Mouse (Mus musculus) forebrain, embryonic 14.5 days (tissue): Measurements from ENCODE around the gene Bpifb1. TPM values are rescaled to one million over a fixed set of nuclear protein-coding genes. Genes with fewer than 3 reads are reported as not detected.

ENCODE experiments used
- ATAC-seq: fragments of 200-750 bp; cut with Nextera tagmentation; 2 replicates; pipeline ENCODE4 v1.8.0; 2017; ENCODE audit warnings: mild to moderate bottlenecking, moderate library complexity
- DNase-seq: peaks from one replicate; pipeline ENCODE4 v3.0.0-alpha.2; 2015; ENCODE audit warnings: low spot score
- H3K27ac ChIP-seq: fragments of 300-500 bp; sonication (generic); 2 replicates; pipeline ENCODE4 v1.5.1; 2014; ENCODE audit warnings: low read depth, mild to moderate bottlenecking, control low read depth, low read length, moderate library complexity
- H3K27me3 ChIP-seq: fragments of 300-500 bp; sonication (generic); replicated peaks from 2 replicates; pipeline ENCODE4 v1.6.1; 2014; ENCODE audit warnings: low read length, control low read depth, mixed read lengths; ENCODE audit not compliant: control insufficient read depth, insufficient read depth
- H3K36me3 ChIP-seq: fragments of 300-500 bp; sonication (generic); 2 replicates; pipeline ENCODE4 v1.6.1; 2014; ENCODE audit warnings: low read length, control low read depth; ENCODE audit not compliant: control insufficient read depth, insufficient read depth
- H3K4me1 ChIP-seq: fragments of 300-500 bp; sonication (generic); 2 replicates; pipeline ENCODE4 v1.6.1; 2014; ENCODE audit warnings: antibody characterized with exemption, low read length, control low read depth; ENCODE audit not compliant: control insufficient read depth, insufficient read depth
- H3K4me2 ChIP-seq: fragments of 300-500 bp; sonication (generic); 2 replicates; pipeline ENCODE4 v1.6.1; 2014; ENCODE audit warnings: mild to moderate bottlenecking, control low read depth, low read length
- H3K4me3 ChIP-seq: fragments of 300-500 bp; sonication (generic); 2 replicates; pipeline ENCODE4 v1.5.1; 2014; ENCODE audit warnings: low read depth, low read length, control low read depth
- H3K9ac ChIP-seq: fragments of 300-500 bp; sonication (generic); 2 replicates; pipeline ENCODE4 v1.6.1; 2014; ENCODE audit warnings: mild to moderate bottlenecking, low read length, control low read depth, moderate library complexity
- H3K9me3 ChIP-seq: fragments of 300-500 bp; sonication (generic); replicated peaks from 2 replicates; pipeline ENCODE4 v1.6.1; 2016; ENCODE audit warnings: low read length, control low read depth, mixed read lengths; ENCODE audit not compliant: control insufficient read depth
- WGBS: fragments of 180-500 bp; shearing (Covaris S2); extraction: QIAGEN DNeasy Blood & Tissue Kit; methylation state at CpG from one replicate; pipeline ENCODE4 v1.1.7; 2014; 5-methylcytosine and 5-hydroxymethylcytosine counted together
- polyA plus RNA-seq: library from polyadenylated mRNA; unstranded; fragments of >200 nt; fragmentation: Nextera tagmentation; extraction: Ambion mirVana; gene quantifications from 2 replicates; pipeline ENCODE4 v1.2.1, GENCODE M21; 2014

Bpifb1 gene
- 0.28 and 0.48 TPM in 2 replicates for polyA plus RNA-seq

GRCm38 (mm10) chr2:154190546-154191258 lies at the start of gene Bpifb1:
Gene Bpifb1 (plus strand): TSS chr2:154190818.
- no peaks in the 10 kb centered on the region for H3K27me3 ChIP-seq
- H3K9ac ChIP-seq: no peak within 1 kb of the TSS
- H3K9me3 ChIP-seq: no peaks in the 10 kb centered on the region
- H3K36me3 ChIP-seq: no peaks in the 10 kb centered on the region
- ATAC-seq (no peak), DNase-seq (no peak)
- H3K4me1 ChIP-seq: no peaks in the 10 kb centered on the region
- 86% methylated on average over 11 of the region's 11 CpGs for WGBS
- no peak within 1 kb of the TSS for H3K4me3 ChIP-seq
- H3K4me2 ChIP-seq: no peak within 1 kb of the TSS
- H3K27ac ChIP-seq: no peak within 1 kb of the TSS

- H3K4me2 ChIP-seq: no peak within 1 kb of the TSS
- H3K9ac ChIP-seq: no peak within 1 kb of the TSS
- no peaks in the 10 kb centered on the region for H3K4me1 ChIP-seq
- no peak within 1 kb of the TSS for H3K4me3 ChIP-seq
- H3K36me3 ChIP-seq: no peaks in the 10 kb centered on the region
- DNase-seq (no peak), ATAC-seq (no peak)
- H3K27me3 ChIP-seq: no peaks in the 10 kb centered on the region
- 81% methylated on average over 4 of the region's 4 CpGs for WGBS
- no peak within 1 kb of the TSS for H3K27ac ChIP-seq
- no peaks in the 10 kb centered on the region for H3K9me3 ChIP-seq
These were observed 48.0 kb upstream of the Bpifb1 start, which contains the start of gene Bpifa1 for GRCm38 (mm10) chr2:154142580-154142979. Gene Bpifa1 (plus strand): TSS chr2:154142880.

- H3K4me2 ChIP-seq: no peak overlapping the region
- no peaks in the 10 kb centered on the region for H3K4me1 ChIP-seq
- H3K27ac ChIP-seq: no peak overlapping the region
- 69% methylated on average over 3 of the region's 3 CpGs for WGBS
- no peak overlapping the region for H3K9ac ChIP-seq
- ATAC-seq (no peak), DNase-seq (peak; percentile 41)
- no peaks in the 10 kb centered on the region for H3K27me3 ChIP-seq
- no peak overlapping the region for H3K4me3 ChIP-seq
- H3K36me3 ChIP-seq: no peaks in the 10 kb centered on the region
- H3K9me3 ChIP-seq: no peaks in the 10 kb centered on the region
These were observed 46.9 kb upstream of the Bpifb1 start for GRCm38 (mm10) chr2:154143735-154144134.

- ATAC-seq: no peak
- Histone ChIP-seq H3K36me3 (no peaks in the 10 kb centered on the region), H3K27me3 (no peaks in the 10 kb centered on the region), H3K4me2 (no peak overlapping the region), H3K27ac (no peak overlapping the region), H3K4me3 (no peak overlapping the region), H3K9ac (no peak overlapping the region), H3K4me1 (no peaks in the 10 kb centered on the region), H3K9me3 (no peaks in the 10 kb centered on the region)
- 87% methylated on average over 4 of the region's 4 CpGs for WGBS
- no peak for DNase-seq
These were observed 43.1 kb upstream of the Bpifb1 start for GRCm38 (mm10) chr2:154147496-154147895.

GRCm38 (mm10) chr2:154158433-154158832 lies 32.2 kb upstream of the Bpifb1 start:
- no peaks in the 10 kb centered on the region for H3K36me3 ChIP-seq
- no peak for ATAC-seq

GRCm38 (mm10) chr2:154162307-154162706 lies 28.3 kb upstream of the Bpifb1 start, which contains the start of gene Bpifa5:
Gene Bpifa5 (plus strand): TSS chr2:154162607.
- no peaks in the 10 kb centered on the region for H3K9me3 ChIP-seq
- DNase-seq (no peak), ATAC-seq (no peak)
- no peak within 1 kb of the TSS for H3K4me3 ChIP-seq
- 85% methylated on average over 8 of the region's 8 CpGs for WGBS
- H3K36me3 ChIP-seq: no peaks in the 10 kb centered on the region
- H3K4me2 ChIP-seq: no peak within 1 kb of the TSS
- no peaks in the 10 kb centered on the region for H3K4me1 ChIP-seq
- H3K27me3 ChIP-seq: no peaks in the 10 kb centered on the region
- no peak within 1 kb of the TSS for H3K9ac ChIP-seq
- H3K27ac ChIP-seq: no peak within 1 kb of the TSS

More at GRCm38 (mm10) chr2:154158433-154158832, 32.2 kb upstream of the Bpifb1 start:
- no peak overlapping the region for H3K27ac ChIP-seq
- H3K4me3 ChIP-seq: no peak overlapping the region
- no peak overlapping the region for H3K9ac ChIP-seq
- no peaks in the 10 kb centered on the region for H3K4me1 ChIP-seq
- WGBS: 39% methylated on average over 3 of the region's 3 CpGs
- H3K27me3 ChIP-seq: no peaks in the 10 kb centered on the region
- DNase-seq: peak; percentile 49
- H3K9me3 ChIP-seq: no peaks in the 10 kb centered on the region; the same call in 1 of the 2 replicates
- H3K4me2 ChIP-seq: no peak overlapping the region

- Histone ChIP-seq H3K36me3 (no peaks in the 10 kb centered on the region), H3K9me3 (no peaks in the 10 kb centered on the region), H3K4me1 (no peaks in the 10 kb centered on the region), H3K4me3 (no peak overlapping the region), H3K9ac (no peak overlapping the region), H3K4me2 (no peak overlapping the region), H3K27me3 (no peaks in the 10 kb centered on the region), H3K27ac (no peak overlapping the region)
- DNase-seq (no peak), ATAC-seq (no peak)
- 90% methylated on average over 5 of the region's 5 CpGs for WGBS
These were observed 27.3 kb upstream of the Bpifb1 start for GRCm38 (mm10) chr2:154163306-154163705.

GRCm38 (mm10) chr2:154169172-154169571 lies 21.4 kb upstream of the Bpifb1 start:
- Histone ChIP-seq H3K4me2 (no peak overlapping the region), H3K36me3 (no peaks in the 10 kb centered on the region), H3K27ac (no peak overlapping the region), H3K4me3 (no peak overlapping the region), H3K9me3 (no peaks in the 10 kb centered on the region), H3K9ac (no peak overlapping the region), H3K27me3 (no peaks in the 10 kb centered on the region), H3K4me1 (no peaks in the 10 kb centered on the region)
- no peak for DNase-seq
- 68% methylated on average over 3 of the region's 3 CpGs for WGBS
- no peak for ATAC-seq

- DNase-seq (no peak), ATAC-seq (no peak)
- Histone ChIP-seq H3K9me3 (no peaks in the 10 kb centered on the region), H3K4me3 (no peak overlapping the region), H3K27me3 (no peaks in the 10 kb centered on the region), H3K4me2 (no peak overlapping the region), H3K4me1 (no peaks in the 10 kb centered on the region), H3K9ac (no peak overlapping the region), H3K36me3 (no peaks in the 10 kb centered on the region), H3K27ac (no peak overlapping the region)
- WGBS: 79% methylated on average over 6 of the region's 6 CpGs
These were observed 19.0 kb upstream of the Bpifb1 start for GRCm38 (mm10) chr2:154171621-154172020.
